Mouse (Mus musculus) intestine, embryonic 16.5 days (tissue): ENCODE results near the gene Pigt. TPM values are rescaled to one million over a fixed set of nuclear protein-coding genes. Genes with fewer than 3 reads are reported as not detected.

Experiments
- ATAC-seq: fragments of 200-750 bp; cut with Nextera tagmentation; 2 replicates; pipeline ENCODE4 v1.8.0; 2017; ENCODE audit warnings: moderate TSS enrichment, moderate library complexity
- H3K27ac ChIP-seq: fragments of 300-500 bp; sonication (generic); 2 replicates; pipeline ENCODE4 v1.5.1; 2014; ENCODE audit warnings: mild to moderate bottlenecking, low read length
- H3K27me3 ChIP-seq: fragments of 300-500 bp; sonication (generic); replicated peaks from 2 replicates; pipeline ENCODE4 v1.6.1; 2014; ENCODE audit warnings: low read length, control low read depth, mixed read lengths; ENCODE audit not compliant: control insufficient read depth, insufficient read depth
- H3K36me3 ChIP-seq: fragments of 300-500 bp; sonication (generic); 2 replicates; pipeline ENCODE4 v1.6.1; 2014; ENCODE audit warnings: low read length, control low read depth; ENCODE audit not compliant: control insufficient read depth, insufficient read depth
- H3K4me1 ChIP-seq: fragments of 300-500 bp; sonication (generic); 2 replicates; pipeline ENCODE4 v1.6.1; 2014; ENCODE audit warnings: low read length, control low read depth, mixed read lengths; ENCODE audit not compliant: control insufficient read depth, insufficient read depth
- H3K4me2 ChIP-seq: fragments of 300-500 bp; sonication (generic); 2 replicates; pipeline ENCODE4 v1.6.1; 2014; ENCODE audit warnings: low read depth, low read length, control low read depth
- H3K4me3 ChIP-seq: fragments of 300-500 bp; sonication (generic); 2 replicates; pipeline ENCODE4 v1.5.1; 2014; ENCODE audit warnings: mild to moderate bottlenecking, low read length
- H3K9ac ChIP-seq: fragments of 300-500 bp; sonication (generic); 2 replicates; pipeline ENCODE4 v1.6.1; 2014; ENCODE audit warnings: low read depth, low read length
- H3K9me3 ChIP-seq: fragments of 300-500 bp; sonication (generic); 2 replicates; pipeline ENCODE4 v1.6.1; 2016; ENCODE audit warnings: low read length, control low read depth; ENCODE audit not compliant: control insufficient read depth
- WGBS: fragments of 180-500 bp; shearing (Covaris S2); extraction: QIAGEN DNeasy Blood & Tissue Kit; methylation state at CpG from one replicate; pipeline ENCODE4 v1.1.7; 2014; 5-methylcytosine and 5-hydroxymethylcytosine counted together
- polyA plus RNA-seq: library from polyadenylated mRNA; unstranded; fragments of >200 nt; fragmentation: Nextera tagmentation; extraction: Ambion mirVana; gene quantifications from 2 replicates; pipeline ENCODE4 v1.2.1, GENCODE M21; 2015

The Pigt gene
- polyA plus RNA-seq, 1 experiment from 2014 or later, result 59.1 TPM

DNA sequence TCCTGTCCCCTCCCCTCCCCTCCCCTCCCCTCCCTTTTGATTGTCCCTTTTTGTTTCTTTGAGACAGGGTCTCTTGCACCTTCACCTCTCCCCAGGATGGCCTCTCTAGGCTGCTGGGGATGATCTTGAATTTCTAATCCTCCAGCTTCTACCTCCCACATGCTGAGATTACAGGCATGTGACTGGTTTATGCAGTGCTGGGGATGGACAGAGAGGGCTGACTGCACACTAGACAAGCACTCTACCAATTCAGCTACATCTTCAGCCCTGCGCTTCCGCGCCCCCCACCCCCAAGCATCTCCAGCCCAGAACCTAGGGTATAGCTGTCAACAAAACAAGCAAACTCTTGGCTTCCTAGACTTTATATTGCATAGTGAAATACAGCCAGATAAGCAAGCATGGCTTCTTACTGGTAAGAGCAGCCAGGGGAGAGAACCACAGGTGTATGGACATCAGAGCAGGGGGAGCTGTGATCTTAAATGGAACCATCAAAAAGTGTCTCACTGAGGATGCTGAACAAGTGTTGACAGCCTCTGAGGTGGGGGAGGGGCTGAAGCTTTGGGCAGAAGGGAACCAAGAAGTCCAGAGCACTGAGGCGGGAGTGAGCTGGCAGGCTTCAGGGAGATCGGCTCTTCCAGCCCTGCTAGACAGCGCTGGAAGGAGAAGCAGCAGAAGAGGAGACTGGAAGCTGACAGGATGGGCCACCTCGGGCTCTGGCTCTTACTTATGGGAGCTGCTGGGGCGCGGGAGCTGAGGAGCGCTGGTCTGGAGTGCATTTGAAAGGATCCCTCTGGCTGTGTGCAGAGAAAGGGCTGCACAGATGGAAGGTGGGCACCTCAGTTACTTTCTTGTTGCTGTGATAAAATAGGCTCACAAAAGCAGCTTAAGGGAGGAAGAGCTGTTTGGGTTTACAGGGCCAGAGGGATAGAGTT, 52.9 kb downstream of the Pigt start:
- ATAC-seq, result no peak
- H3K36me3 ChIP-seq, result no peaks in the 10 kb centered on the region
- no peaks in the 10 kb centered on the region for H3K4me1 ChIP-seq
- H3K9me3 ChIP-seq, result no peaks in the 10 kb centered on the region
- H3K4me2 ChIP-seq, result no peak overlapping the region
- no peak overlapping the region for H3K9ac ChIP-seq
- H3K27ac ChIP-seq, result no peak overlapping the region
- H3K4me3 ChIP-seq, result no peak overlapping the region
- 31% methylated on average over 10 of the region's 10 CpGs for WGBS
- H3K27me3 ChIP-seq, result no peaks in the 10 kb centered on the region

DNA sequence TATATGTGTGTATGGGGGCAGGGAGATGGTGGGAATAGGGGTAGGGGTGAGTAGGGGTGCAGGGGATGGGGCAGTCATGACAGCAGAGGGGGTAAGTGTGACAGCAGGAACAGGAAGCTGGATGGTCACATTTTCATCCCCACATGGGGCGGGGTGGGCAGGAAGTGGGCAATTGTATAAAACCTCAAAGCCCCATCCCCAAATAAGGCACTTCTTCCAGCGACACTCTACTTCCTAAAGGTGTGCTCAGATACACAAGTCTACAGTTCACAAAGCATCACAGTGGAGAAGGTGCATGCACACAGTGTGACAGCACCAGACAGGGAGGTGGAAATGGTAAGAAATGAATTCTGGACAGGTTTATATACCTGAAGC, 53.6 kb downstream of the Pigt start:
- Histone ChIP-seq H3K4me3 (no peak overlapping the region), H3K4me1 (no peaks in the 10 kb centered on the region), H3K9me3 (no peaks in the 10 kb centered on the region), H3K4me2 (no peak overlapping the region), H3K27ac (no peak overlapping the region), H3K9ac (no peak overlapping the region), H3K36me3 (no peaks in the 10 kb centered on the region), H3K27me3 (no peaks in the 10 kb centered on the region)
- 79% methylated on average over 2 of the region's 2 CpGs for WGBS
- ATAC-seq, result no peak

DNA sequence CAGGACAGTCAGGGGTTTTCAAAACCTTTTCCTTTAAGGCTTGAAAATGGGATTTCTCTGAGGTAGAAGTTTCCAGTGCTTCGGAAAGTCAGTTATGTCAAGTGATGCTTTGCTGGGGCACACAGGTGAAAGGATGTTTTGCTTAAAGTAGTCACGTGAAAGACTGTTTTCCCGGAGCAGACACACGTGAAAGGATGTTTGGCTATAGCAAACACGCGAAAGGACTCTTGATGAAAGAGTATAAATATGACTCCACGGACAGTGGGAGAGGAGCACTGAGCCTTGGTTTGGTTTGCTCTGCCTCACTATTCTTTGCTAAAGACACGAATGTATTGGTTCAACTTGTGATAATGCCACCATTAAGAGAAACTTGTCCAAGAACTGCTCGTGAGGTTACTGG, 54.2 kb downstream of the Pigt start:
- WGBS, result 85% methylated on average over 9 of the region's 9 CpGs
- H3K4me2 ChIP-seq, result no peak overlapping the region
- ATAC-seq, result no peak
- H3K27me3 ChIP-seq, result no peaks in the 10 kb centered on the region
- H3K9me3 ChIP-seq, result no peaks in the 10 kb centered on the region
- H3K4me1 ChIP-seq, result no peaks in the 10 kb centered on the region
- no peak overlapping the region for H3K27ac ChIP-seq
- no peak overlapping the region for H3K9ac ChIP-seq
- H3K36me3 ChIP-seq, result no peaks in the 10 kb centered on the region
- no peak overlapping the region for H3K4me3 ChIP-seq

Other genes starting within 250 kb of the Pigt start
- gene Svs3b, start 240.9 kb upstream of the Pigt start, polyA plus RNA-seq, result not detected in 2 replicates
- gene Svs4, start 219.1 kb upstream of the Pigt start, polyA plus RNA-seq, result not detected in 2 replicates
- gene Svs3a, start 208.3 kb upstream of the Pigt start, polyA plus RNA-seq, result not detected in 2 replicates
- gene Svs6, start 180.8 kb upstream of the Pigt start, polyA plus RNA-seq, result not detected in 2 replicates
- not detected in 2 replicates for gene Svs5, start 164.8 kb upstream of the Pigt start, polyA plus RNA-seq
- gene Slpi, start 108.4 kb upstream of the Pigt start, polyA plus RNA-seq, result 2.3 and 2.7 TPM in 2 replicates
- gene Rbpjl, start 94.4 kb upstream of the Pigt start, polyA plus RNA-seq, result 25.1 and 25.4 TPM in 2 replicates
- 8.3 and 9.0 TPM in 2 replicates for gene Matn4, start 92.4 kb upstream of the Pigt start, polyA plus RNA-seq
- gene Sdc4, start 53.6 kb upstream of the Pigt start, polyA plus RNA-seq, result 130 and 138 TPM in 2 replicates
- 54.0 and 56.4 TPM in 2 replicates for gene Sys1, start 40.6 kb upstream of the Pigt start, polyA plus RNA-seq
- 9.8 and 11.9 TPM in 2 replicates for gene Gm20458, start 36.6 kb upstream of the Pigt start, polyA plus RNA-seq
- not detected in 2 replicates for gene Trp53tg5, start 23.8 kb upstream of the Pigt start, polyA plus RNA-seq
- gene Dbndd2, start 11.4 kb upstream of the Pigt start, polyA plus RNA-seq, result 16.0 and 16.4 TPM in 2 replicates
- gene Wfdc2, start 64.9 kb downstream of the Pigt start, polyA plus RNA-seq, result 36.8 and 42.4 TPM in 2 replicates
- not detected in 2 replicates for gene Spint3, start 75.9 kb downstream of the Pigt start, polyA plus RNA-seq
- 0.59 and 1.4 TPM in 2 replicates for gene Wfdc6a, start 87.9 kb downstream of the Pigt start, polyA plus RNA-seq
- gene Eppin, start 96.1 kb downstream of the Pigt start, polyA plus RNA-seq, result not detected in 2 replicates
- gene Wfdc6b, start 116.0 kb downstream of the Pigt start, polyA plus RNA-seq, result not detected in 2 replicates
- not detected in 2 replicates for gene Wfdc8, start 116.1 kb downstream of the Pigt start, polyA plus RNA-seq
- not detected in 2 replicates for gene Wfdc16, start 141.3 kb downstream of the Pigt start, polyA plus RNA-seq
- 0.34 TPM in 1 of 2 replicates, not detected in the other for gene Wfdc10, start 158.5 kb downstream of the Pigt start, polyA plus RNA-seq
- gene Wfdc9, start 159.1 kb downstream of the Pigt start, polyA plus RNA-seq, result not detected in 2 replicates
- gene Wfdc11, start 176.6 kb downstream of the Pigt start, polyA plus RNA-seq, result not detected in 2 replicates
- 0.17 and 0.21 TPM in 2 replicates for gene Wfdc13, start 187.6 kb downstream of the Pigt start, polyA plus RNA-seq
- not detected in 2 replicates for gene Spint4, start 201.0 kb downstream of the Pigt start, polyA plus RNA-seq
- not detected in 2 replicates for gene Spint5, start 217.8 kb downstream of the Pigt start, polyA plus RNA-seq
- 1.3 and 1.8 TPM in 2 replicates for gene Wfdc3, start 248.4 kb downstream of the Pigt start, polyA plus RNA-seq
- 55.9 and 56.9 TPM in 2 replicates for gene Dnttip1, start 248.5 kb downstream of the Pigt start, polyA plus RNA-seq